Mouse (Mus musculus) bone marrow, adult 2 months (tissue): ENCODE data around the gene Hif3a. TPM values are rescaled to one million over a fixed set of nuclear protein-coding genes. Genes with fewer than 3 reads are reported as not detected.

ENCODE experiments used
- H3K27ac ChIP-seq: fragments of 200-500 bp; 2 replicates; pipeline ENCODE4 v1.5.1; 2012; ENCODE audit warnings: low read depth, mild to moderate bottlenecking, control low read depth, inconsistent platforms, low read length; ENCODE audit not compliant: control insufficient read depth, poor library complexity, insufficient read depth
- H3K4me1 ChIP-seq: fragments of 200-500 bp; 2 replicates; pipeline ENCODE4 v1.6.1; 2011; ENCODE audit warnings: low read length; ENCODE audit not compliant: control insufficient read depth, insufficient read depth
- H3K4me3 ChIP-seq: fragments of 200-500 bp; replicated peaks from 2 replicates; pipeline ENCODE3; 2011; ENCODE audit warnings: mild to moderate bottlenecking, low read depth, low read length, control low read depth; ENCODE audit not compliant: control insufficient read depth
- CTCF ChIP-seq: fragments of 200-500 bp; IDR thresholded peaks from 2 replicates; pipeline ENCODE4 v1.5.1; 2011; ENCODE audit warnings: low read length, control low read depth; ENCODE audit not compliant: control insufficient read depth, insufficient read depth
- POLR2A ChIP-seq: fragments of 200-500 bp; IDR thresholded peaks from 2 replicates; pipeline ENCODE4 v1.6.1; 2011; ENCODE audit warnings: low read depth, mild to moderate bottlenecking, control low read depth, low read length, borderline replicate concordance; ENCODE audit not compliant: control insufficient read depth
- WGBS: fragments of 180-500 bp; shearing (Covaris S2); methylation state at CpG from one replicate; pipeline ENCODE4 v1.1.7; 2018; 5-methylcytosine and 5-hydroxymethylcytosine counted together
- polyA plus RNA-seq: library from polyadenylated mRNA; stranded (reverse); fragments of >200 nt; gene quantifications from 2 replicates; pipeline ENCODE4 v1.2.4, GENCODE M21; 2011; ENCODE audit warnings: low replicate concordance; ENCODE audit not compliant: missing spikeins, insufficient read depth, insufficient read length

The Hif3a gene
- polyA plus RNA-seq, 1 experiment = 1.8 TPM

DNA sequence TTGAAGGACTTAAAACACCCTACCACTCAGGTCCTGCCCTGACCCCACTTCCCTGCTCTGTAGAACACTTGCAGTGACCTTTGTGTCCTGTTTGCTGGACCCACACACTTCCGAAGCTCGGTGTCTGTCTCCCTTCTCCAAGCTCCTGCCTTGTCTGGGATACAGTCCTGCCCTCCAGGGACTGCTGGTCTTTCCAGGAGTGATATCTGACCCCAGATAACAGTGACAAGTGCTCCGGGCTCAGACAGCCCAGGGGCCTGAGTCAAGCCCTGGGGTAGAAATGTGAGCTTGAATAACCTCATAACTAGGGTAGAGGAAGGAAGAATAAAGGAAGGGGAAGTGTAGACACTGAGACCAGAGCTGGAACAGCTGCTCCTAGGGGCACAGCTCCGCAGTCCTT, 38.5 kb downstream of the Hif3a start:
- TF ChIP-seq CTCF (no peak), POLR2A (no peak)
- no peak overlapping the region for H3K4me3 ChIP-seq
- WGBS = 41% methylated on average over 4 of the region's 4 CpGs
- H3K4me1 ChIP-seq = peaks cover 15% of the 10 kb centered on the region
- 0 out of 2 replicates have a peak overlapping the region, but pooled peaks have one; percentile 17 for H3K27ac ChIP-seq

- Histone ChIP-seq H3K27ac (no peak overlapping the region), H3K4me3 (no peak overlapping the region), H3K4me1 (peaks cover 15% of the 10 kb centered on the region)
- 89% methylated on average over 15 of the region's 15 CpGs for WGBS
- TF ChIP-seq CTCF (no peak), POLR2A (no peak)
Observed at GRCm38 (mm10) chr7:17022176-17022575, 40.1 kb downstream of the Hif3a start.

GRCm38 (mm10) chr7:17019426-17020166, 42.6 kb downstream of the Hif3a start:
- TF ChIP-seq POLR2A (no peak), CTCF (no peak)
- H3K4me1 ChIP-seq = peaks cover 6% of the 10 kb centered on the region; the same call in 1 of the 2 replicates
- H3K4me3 ChIP-seq = no peak overlapping the region
- H3K27ac ChIP-seq = no peak overlapping the region
- WGBS = 77% methylated on average over 7 of the region's 7 CpGs

GRCm38 (mm10) chr7:17017921-17018320, 44.3 kb downstream of the Hif3a start:
- no peak overlapping the region for H3K27ac ChIP-seq
- H3K4me1 ChIP-seq = no peaks in the 10 kb centered on the region
- 54% methylated on average over 2 of the region's 2 CpGs for WGBS
- TF ChIP-seq POLR2A (no peak), CTCF (no peak)
- H3K4me3 ChIP-seq = no peak overlapping the region

DNA sequence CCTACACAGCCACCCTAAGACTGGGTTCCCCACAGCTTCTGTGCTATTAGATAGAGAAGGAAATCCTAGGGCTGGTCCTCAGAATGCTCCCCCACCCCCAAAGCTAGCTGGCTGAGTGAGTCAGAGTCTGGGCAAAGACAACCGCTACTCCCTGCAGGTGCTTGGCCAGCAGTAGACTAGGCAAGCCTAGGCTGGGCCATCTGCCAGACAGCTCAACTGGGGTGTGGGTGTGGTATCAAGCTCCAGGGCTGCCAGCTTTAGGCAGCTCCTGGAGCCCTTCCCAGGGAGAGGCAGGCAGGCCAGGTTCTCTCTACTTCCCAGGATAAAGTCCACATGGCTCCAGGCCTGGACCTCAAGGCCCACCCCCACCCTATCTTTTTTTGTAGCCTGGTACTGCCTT, 45.2 kb downstream of the Hif3a start:
- WGBS = 54% methylated on average over 1 of the region's 1 CpGs
- Histone ChIP-seq H3K27ac (no peak overlapping the region), H3K4me3 (no peak overlapping the region), H3K4me1 (no peaks in the 10 kb centered on the region)
- no peak for TF ChIP-seq CTCF
- no peak for TF ChIP-seq POLR2A

- no peak for TF ChIP-seq POLR2A
- TF ChIP-seq CTCF = no peak
- Histone ChIP-seq H3K4me3 (no peak overlapping the region), H3K4me1 (no peaks in the 10 kb centered on the region), H3K27ac (no peak overlapping the region)
- WGBS = 88% methylated on average over 6 of the region's 6 CpGs
Observed at GRCm38 (mm10) chr7:17015381-17015780, 46.8 kb downstream of the Hif3a start.

DNA sequence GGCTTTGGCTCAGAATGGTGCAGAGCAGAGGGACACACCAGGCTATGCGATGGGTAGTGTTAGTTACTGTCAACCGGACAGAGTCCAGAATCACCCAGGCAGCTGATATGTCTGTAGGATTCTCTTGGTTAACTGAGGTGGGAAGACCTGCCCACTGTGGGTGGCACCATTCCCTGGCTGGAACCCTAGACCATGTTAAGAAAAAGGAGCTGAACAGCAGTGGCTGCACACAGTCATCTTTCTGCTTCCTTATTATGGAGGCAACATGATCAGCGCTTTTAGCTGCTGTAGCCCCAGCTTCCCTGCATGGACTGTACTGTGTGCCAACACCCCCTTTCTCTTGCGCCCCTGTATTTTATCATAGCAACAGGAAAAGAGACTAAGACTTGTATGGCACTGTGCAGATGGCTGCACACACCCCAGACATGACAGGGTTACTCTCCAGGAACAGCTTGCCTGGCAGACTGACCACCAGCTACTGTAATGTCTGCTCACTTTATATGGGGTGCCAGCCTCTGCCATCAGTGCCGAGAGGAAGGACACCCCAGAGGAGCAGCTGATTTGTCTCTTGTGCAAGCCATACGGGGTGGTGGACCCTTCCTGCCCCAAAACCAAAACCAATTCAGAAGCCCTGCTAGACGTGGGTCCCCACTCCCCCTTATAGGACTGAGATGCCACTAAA, 50.2 kb downstream of the Hif3a start:
- H3K27ac ChIP-seq = no peak overlapping the region
- no peak overlapping the region for H3K4me3 ChIP-seq
- WGBS = 72% methylated on average over 7 of the region's 7 CpGs
- TF ChIP-seq CTCF (no peak), POLR2A (no peak)
- no peaks in the 10 kb centered on the region; the same call in 1 of the 2 replicates for H3K4me1 ChIP-seq

- TF ChIP-seq POLR2A (no peak), CTCF (no peak)
- H3K4me1 ChIP-seq = no peaks in the 10 kb centered on the region; the same call in 1 of the 2 replicates
- WGBS = 49% methylated on average over 5 of the region's 5 CpGs
- H3K27ac ChIP-seq = no peak overlapping the region
- H3K4me3 ChIP-seq = no peak overlapping the region
Observed at GRCm38 (mm10) chr7:17010010-17010347, 52.2 kb downstream of the Hif3a start.
